Mouse (Mus musculus): ENCODE data around the gene Edn1. TPM values are rescaled to one million over a fixed set of nuclear protein-coding genes. Genes with fewer than 3 reads are reported as not detected.

The Edn1 gene
- 0.97 and 1.1 TPM in 2 replicates for polyA plus RNA-seq (2014; fragmentation: Nextera tagmentation; extraction: Ambion mirVana)

DNA sequence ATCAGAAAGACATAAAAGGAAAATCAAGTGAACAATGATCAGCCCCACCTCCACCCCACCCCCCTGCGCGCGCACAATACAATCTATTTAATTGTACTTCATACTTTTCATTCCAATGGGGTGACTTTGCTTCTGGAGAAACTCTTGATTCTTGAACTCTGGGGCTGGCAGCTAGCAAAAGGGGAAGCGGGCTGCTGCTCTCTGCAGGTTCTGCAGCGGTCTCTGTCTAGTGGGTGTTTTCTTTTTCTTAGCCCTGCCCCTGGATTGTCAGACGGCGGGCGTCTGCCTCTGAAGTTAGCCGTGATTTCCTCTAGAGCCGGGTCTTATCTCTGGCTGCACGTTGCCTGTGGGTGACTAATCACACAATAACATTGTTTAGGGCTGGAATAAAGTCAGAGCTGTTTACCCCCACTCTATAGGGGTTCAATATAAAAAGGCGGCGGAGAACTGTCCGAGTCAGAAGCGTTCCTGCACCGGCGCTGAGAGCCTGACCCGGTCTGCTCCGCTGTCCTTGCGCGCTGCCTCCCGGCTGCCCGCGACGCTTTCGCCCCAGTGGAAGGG is at the start of gene Edn1:
TSS of gene Edn1 (plus strand) at position 316 of the 561 bp plus-strand sequence.
- Histone ChIP-seq H3K4me2 (ENCODE audit: low read depth) (peak within 1 kb of the TSS; percentile 78), H3K9ac (ENCODE audit: low read length) (peak within 1 kb of the TSS; percentile 26; the same call in 1 of the 2 replicates), H3K9me3 (ENCODE audit: control insufficient read depth, low read length) (no peaks in the 10 kb centered on the region), H3K36me3 (ENCODE audit: control insufficient read depth, insufficient read depth, low read length) (no peaks in the 10 kb centered on the region), H3K4me3 (ENCODE audit: low read depth, low read length) (peak within 1 kb of the TSS; percentile 43), H3K4me1 (ENCODE audit: control insufficient read depth, insufficient read depth, low read length) (0 out of 2 replicates have a peak, but pooled peaks cover 5% of the 10 kb centered on the region), H3K27ac (ENCODE audit: low read depth, low read length) (no peak within 1 kb of the TSS), H3K27me3 (ENCODE audit: control insufficient read depth, insufficient read depth, low read length) (peaks cover 21% of the 10 kb centered on the region)
- WGBS: under 1% methylated on average over 26 of the region's 26 CpGs
- peak; percentile 61 for DNase-seq (ENCODE audit: low spot score)
- peak; percentile 38; the same call in 1 of the 2 replicates for ATAC-seq (ENCODE audit: insufficient read depth, low FRiP score, low TSS enrichment)

GRCm38 (mm10) chr13:42253821-42254220 is 47.5 kb upstream of the Edn1 start:
- no peaks in the 10 kb centered on the region for H3K36me3 ChIP-seq (ENCODE audit: control insufficient read depth, insufficient read depth, low read length)
- no peak for ATAC-seq (ENCODE audit: insufficient read depth, low FRiP score, low TSS enrichment)
- H3K4me1 ChIP-seq (ENCODE audit: control insufficient read depth, insufficient read depth, low read length): no peaks in the 10 kb centered on the region
- H3K4me2 ChIP-seq (ENCODE audit: low read depth): no peak overlapping the region
- no peak overlapping the region for H3K4me3 ChIP-seq (ENCODE audit: low read depth, low read length)
- H3K9ac ChIP-seq (ENCODE audit: low read length): no peak overlapping the region
- H3K9me3 ChIP-seq (ENCODE audit: control insufficient read depth, low read length): no peaks in the 10 kb centered on the region
- H3K27me3 ChIP-seq (ENCODE audit: control insufficient read depth, insufficient read depth, low read length): no peaks in the 10 kb centered on the region
- WGBS: 87% methylated on average over 5 of the region's 5 CpGs
- DNase-seq (ENCODE audit: low spot score): no peak
- H3K27ac ChIP-seq (ENCODE audit: low read depth, low read length): no peak overlapping the region

GRCm38 (mm10) chr13:42255105-42255504 is 46.2 kb upstream of the Edn1 start:
- Histone ChIP-seq H3K9ac (ENCODE audit: low read length) (no peak overlapping the region), H3K27ac (ENCODE audit: low read depth, low read length) (no peak overlapping the region), H3K4me2 (ENCODE audit: low read depth) (no peak overlapping the region), H3K4me3 (ENCODE audit: low read depth, low read length) (no peak overlapping the region), H3K9me3 (ENCODE audit: control insufficient read depth, low read length) (no peaks in the 10 kb centered on the region), H3K27me3 (ENCODE audit: control insufficient read depth, insufficient read depth, low read length) (no peaks in the 10 kb centered on the region), H3K36me3 (ENCODE audit: control insufficient read depth, insufficient read depth, low read length) (no peaks in the 10 kb centered on the region), H3K4me1 (ENCODE audit: control insufficient read depth, insufficient read depth, low read length) (no peaks in the 10 kb centered on the region)
- DNase-seq (ENCODE audit: low spot score): no peak
- ATAC-seq (ENCODE audit: insufficient read depth, low FRiP score, low TSS enrichment): no peak
- WGBS: 93% methylated on average over 1 of the region's 1 CpGs

GRCm38 (mm10) chr13:42258422-42258821 is 42.9 kb upstream of the Edn1 start:
- Histone ChIP-seq H3K9ac (ENCODE audit: low read length) (no peak overlapping the region), H3K27me3 (ENCODE audit: control insufficient read depth, insufficient read depth, low read length) (no peaks in the 10 kb centered on the region), H3K9me3 (ENCODE audit: control insufficient read depth, low read length) (no peaks in the 10 kb centered on the region), H3K4me3 (ENCODE audit: low read depth, low read length) (no peak overlapping the region), H3K4me1 (ENCODE audit: control insufficient read depth, insufficient read depth, low read length) (no peaks in the 10 kb centered on the region), H3K4me2 (ENCODE audit: low read depth) (no peak overlapping the region), H3K27ac (ENCODE audit: low read depth, low read length) (no peak overlapping the region), H3K36me3 (ENCODE audit: control insufficient read depth, insufficient read depth, low read length) (no peaks in the 10 kb centered on the region)
- ATAC-seq (ENCODE audit: insufficient read depth, low FRiP score, low TSS enrichment) (no peak), DNase-seq (ENCODE audit: low spot score) (no peak)
- WGBS: 93% methylated on average over 5 of the region's 5 CpGs

GRCm38 (mm10) chr13:42260667-42261066 is 40.6 kb upstream of the Edn1 start:
- no peaks in the 10 kb centered on the region for H3K36me3 ChIP-seq (ENCODE audit: control insufficient read depth, insufficient read depth, low read length)
- H3K9ac ChIP-seq (ENCODE audit: low read length): no peak overlapping the region
- WGBS: 83% methylated on average over 6 of the region's 6 CpGs
- H3K27me3 ChIP-seq (ENCODE audit: control insufficient read depth, insufficient read depth, low read length): no peaks in the 10 kb centered on the region
- ATAC-seq (ENCODE audit: insufficient read depth, low FRiP score, low TSS enrichment) (no peak), DNase-seq (ENCODE audit: low spot score) (no peak)
- no peaks in the 10 kb centered on the region for H3K9me3 ChIP-seq (ENCODE audit: control insufficient read depth, low read length)
- H3K27ac ChIP-seq (ENCODE audit: low read depth, low read length): no peak overlapping the region
- H3K4me2 ChIP-seq (ENCODE audit: low read depth): no peak overlapping the region
- no peaks in the 10 kb centered on the region for H3K4me1 ChIP-seq (ENCODE audit: control insufficient read depth, insufficient read depth, low read length)
- no peak overlapping the region for H3K4me3 ChIP-seq (ENCODE audit: low read depth, low read length)

DNA sequence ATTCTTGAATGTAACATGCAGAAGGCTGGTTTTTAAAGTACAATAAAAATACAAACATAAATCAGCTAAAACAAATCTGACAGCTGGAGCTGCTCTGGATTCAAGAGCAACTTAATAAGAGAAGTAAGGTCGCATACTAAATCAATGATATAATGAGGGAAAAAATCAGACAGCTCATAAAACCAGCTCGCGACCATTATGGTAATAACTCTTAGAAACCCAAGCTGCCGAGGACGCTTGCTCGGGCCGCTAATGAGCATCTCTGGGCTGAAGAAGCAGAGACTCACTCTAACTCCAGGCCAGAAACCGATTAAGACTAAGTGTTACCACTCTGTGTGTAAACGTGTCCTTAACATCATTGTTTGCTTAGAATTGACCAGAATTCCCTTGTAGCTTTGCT is 31.2 kb upstream of the Edn1 start:
- WGBS: 81% methylated on average over 9 of the region's 9 CpGs
- ATAC-seq (ENCODE audit: insufficient read depth, low FRiP score, low TSS enrichment) (no peak), DNase-seq (ENCODE audit: low spot score) (no peak)
- Histone ChIP-seq H3K9ac (ENCODE audit: low read length) (no peak overlapping the region), H3K27ac (ENCODE audit: low read depth, low read length) (no peak overlapping the region), H3K27me3 (ENCODE audit: control insufficient read depth, insufficient read depth, low read length) (no peaks in the 10 kb centered on the region), H3K4me2 (ENCODE audit: low read depth) (no peak overlapping the region), H3K4me3 (ENCODE audit: low read depth, low read length) (no peak overlapping the region), H3K36me3 (ENCODE audit: control insufficient read depth, insufficient read depth, low read length) (no peaks in the 10 kb centered on the region), H3K9me3 (ENCODE audit: control insufficient read depth, low read length) (no peaks in the 10 kb centered on the region), H3K4me1 (ENCODE audit: control insufficient read depth, insufficient read depth, low read length) (no peaks in the 10 kb centered on the region)

DNA sequence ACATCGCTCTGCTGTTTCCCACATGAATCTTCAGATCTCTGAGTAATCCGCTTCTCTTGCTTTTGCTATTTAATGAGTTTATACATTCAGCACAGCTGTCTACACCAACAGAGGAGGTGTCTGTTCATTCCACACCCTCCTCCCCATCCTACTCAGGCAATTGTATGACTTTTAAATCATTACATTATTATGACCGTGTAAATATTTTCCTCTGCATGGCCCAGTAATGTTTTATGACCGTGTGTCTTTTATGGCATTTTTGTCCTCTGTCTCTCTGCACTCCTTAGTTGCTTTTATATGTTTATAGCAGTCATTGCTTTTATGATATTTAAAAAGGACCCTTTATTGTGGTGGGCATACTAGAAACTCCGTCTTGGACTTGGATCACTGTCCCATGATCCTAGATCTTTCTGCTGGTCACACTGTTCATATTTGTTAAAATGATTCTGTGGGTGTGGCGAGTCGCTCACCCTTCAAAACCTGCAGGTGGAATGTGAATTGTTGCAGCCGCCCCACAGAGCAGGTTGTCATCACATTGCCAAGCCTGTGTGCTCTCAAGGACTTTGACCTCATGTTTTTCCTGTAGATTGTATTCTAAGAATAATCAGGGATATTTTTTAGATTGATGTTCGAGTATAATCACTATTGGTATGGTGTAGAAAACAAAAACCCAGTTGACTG is 24.4 kb upstream of the Edn1 start:
- no peak for ATAC-seq (ENCODE audit: insufficient read depth, low FRiP score, low TSS enrichment)
- no peak for DNase-seq (ENCODE audit: low spot score)

DNA sequence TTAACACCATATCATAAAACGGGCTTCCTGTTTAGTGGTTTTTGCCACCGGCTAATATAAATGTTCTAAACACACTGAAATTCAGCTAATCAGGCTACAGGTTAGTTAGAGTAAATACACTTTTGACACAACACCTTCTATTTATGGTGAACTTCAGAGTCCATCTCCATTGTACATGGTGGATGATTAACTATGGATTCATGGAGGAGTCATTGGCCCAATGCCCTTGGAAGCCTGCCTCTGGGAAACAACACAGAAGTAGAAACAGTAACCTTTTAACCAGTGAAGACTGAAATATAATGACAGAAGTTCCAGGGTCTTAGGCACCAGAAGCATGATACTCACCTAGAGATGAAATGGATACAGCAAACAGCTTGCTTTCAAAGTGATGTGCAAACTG is 23.5 kb upstream of the Edn1 start:
- DNase-seq (ENCODE audit: low spot score): no peak
- Histone ChIP-seq H3K4me3 (ENCODE audit: low read depth, low read length) (no peak overlapping the region), H3K27me3 (ENCODE audit: control insufficient read depth, insufficient read depth, low read length) (no peaks in the 10 kb centered on the region), H3K4me1 (ENCODE audit: control insufficient read depth, insufficient read depth, low read length) (no peaks in the 10 kb centered on the region), H3K27ac (ENCODE audit: low read depth, low read length) (no peak overlapping the region), H3K9me3 (ENCODE audit: control insufficient read depth, low read length) (no peaks in the 10 kb centered on the region), H3K4me2 (ENCODE audit: low read depth) (no peak overlapping the region), H3K9ac (ENCODE audit: low read length) (no peak overlapping the region), H3K36me3 (ENCODE audit: control insufficient read depth, insufficient read depth, low read length) (no peaks in the 10 kb centered on the region)
- 92% methylated on average over 2 of the region's 2 CpGs for WGBS
- ATAC-seq (ENCODE audit: insufficient read depth, low FRiP score, low TSS enrichment): no peak

More for the DNA sequence above, 24.4 kb upstream of the Edn1 start:
- no peaks in the 10 kb centered on the region for H3K9me3 ChIP-seq (ENCODE audit: control insufficient read depth, low read length)
- H3K4me3 ChIP-seq (ENCODE audit: low read depth, low read length): no peak overlapping the region
- H3K4me2 ChIP-seq (ENCODE audit: low read depth): no peak overlapping the region
- 81% methylated on average over 9 of the region's 9 CpGs for WGBS
- no peaks in the 10 kb centered on the region for H3K36me3 ChIP-seq (ENCODE audit: control insufficient read depth, insufficient read depth, low read length)
- H3K27ac ChIP-seq (ENCODE audit: low read depth, low read length): no peak overlapping the region
- H3K27me3 ChIP-seq (ENCODE audit: control insufficient read depth, insufficient read depth, low read length): no peaks in the 10 kb centered on the region
- no peaks in the 10 kb centered on the region for H3K4me1 ChIP-seq (ENCODE audit: control insufficient read depth, insufficient read depth, low read length)
- H3K9ac ChIP-seq (ENCODE audit: low read length): no peak overlapping the region

DNA sequence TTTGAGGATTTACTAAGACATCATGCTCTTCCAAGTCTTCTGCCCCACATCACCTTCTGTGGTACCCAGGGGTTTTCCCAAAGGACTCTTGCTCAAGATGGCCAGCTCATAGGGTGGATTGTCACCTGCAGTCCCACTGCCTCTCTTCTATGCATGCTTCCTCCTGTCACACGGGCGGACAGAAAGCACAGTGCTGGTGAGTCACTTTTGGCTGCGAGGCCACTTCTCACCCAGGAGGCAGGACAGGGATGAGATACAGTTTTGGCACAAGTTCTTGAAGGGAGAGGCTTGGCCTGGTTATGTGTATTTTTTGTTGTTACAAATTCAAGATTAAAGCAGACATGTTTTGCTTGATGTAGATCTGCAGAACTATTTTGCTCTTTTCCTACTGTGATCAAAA is 15.4 kb upstream of the Edn1 start:
- no peak overlapping the region for H3K27ac ChIP-seq (ENCODE audit: low read depth, low read length)
- H3K9me3 ChIP-seq (ENCODE audit: control insufficient read depth, low read length): no peaks in the 10 kb centered on the region
- ATAC-seq (ENCODE audit: insufficient read depth, low FRiP score, low TSS enrichment) (no peak), DNase-seq (ENCODE audit: low spot score) (no peak)
- no peaks in the 10 kb centered on the region for H3K4me1 ChIP-seq (ENCODE audit: control insufficient read depth, insufficient read depth, low read length)
- H3K36me3 ChIP-seq (ENCODE audit: control insufficient read depth, insufficient read depth, low read length): no peaks in the 10 kb centered on the region
- H3K4me3 ChIP-seq (ENCODE audit: low read depth, low read length): no peak overlapping the region
- H3K9ac ChIP-seq (ENCODE audit: low read length): no peak overlapping the region
- no peaks in the 10 kb centered on the region for H3K27me3 ChIP-seq (ENCODE audit: control insufficient read depth, insufficient read depth, low read length)
- WGBS: 90% methylated on average over 3 of the region's 3 CpGs
- H3K4me2 ChIP-seq (ENCODE audit: low read depth): no peak overlapping the region

Measured in neural tube, embryonic 11.5 days (tissue).